Mouse (Mus musculus): ENCODE data around the gene Vamp2.

DNA sequence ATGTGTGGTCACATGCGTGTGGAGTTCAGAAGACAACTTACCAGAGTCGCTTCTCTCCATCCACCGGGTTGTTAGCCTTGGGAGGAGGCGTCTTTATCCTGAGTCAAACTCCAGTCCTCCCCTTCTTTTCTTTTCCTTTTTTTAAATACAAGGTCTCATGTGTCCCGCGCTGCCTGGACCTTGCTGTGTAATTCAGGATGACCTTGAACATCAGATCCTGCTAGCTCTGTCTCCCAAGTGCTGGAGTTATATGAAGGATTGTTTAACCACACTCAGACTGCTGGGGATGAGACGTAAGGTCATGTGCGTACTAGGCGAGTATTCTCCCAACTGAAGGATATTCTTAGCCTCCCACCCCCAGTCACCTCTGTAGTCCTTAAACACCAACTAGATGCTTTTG lies 11.0 kb upstream of the Vamp2 start:
- TF ChIP-seq EP300 (IDR thresholded peaks at IDR 0.05) = no peak
- TF ChIP-seq CTCF (IDR thresholded peaks at IDR 0.05) = no peak
